8 mouse cellular contexts compared by ENCODE assay signal in genomic region chr15:31264827-31265226, GRCm38 (mm10). TPM values are rescaled to one million over a fixed set of nuclear protein-coding genes. Genes with fewer than 3 reads are reported as not detected.
A peak's percentile ranks its signal among the peaks of the same experiment; 100 is the strongest.
DNase-seq lines count a peak whose midpoint lies in the region; ATAC-seq and TF ChIP-seq lines count a peak whose summit lies in the region.

No protein-coding gene starts in this region.

- ATAC-seq in hindbrain, embryonic 14.5 days (ENCODE audit: low FRiP score): peak; percentile 90

- H3K36me3 ChIP-seq in MEL (ENCODE audit: control insufficient read depth in 1 of 2, insufficient read depth in 2 of 2, low read length in 2 of 2): no peaks in the 10 kb centered on the region
- H3K36me3 ChIP-seq in hindbrain, embryonic 14.5 days (replicated peaks; ENCODE audit: control insufficient read depth, insufficient read depth): no peaks in the 10 kb centered on the region

- no peak overlapping the region for H3K4me3 ChIP-seq in MEL (ENCODE audit: control insufficient read depth in 1 of 2, insufficient read depth in 1 of 2, low read depth in 2 of 2, low read length in 2 of 2)
- H3K4me3 ChIP-seq in hindbrain, embryonic 14.5 days (replicated peaks; ENCODE audit: low read length): no peak overlapping the region

- H3K27ac ChIP-seq in MEL (ENCODE audit: control insufficient read depth, low read depth, low read length): no peak overlapping the region
- no peak overlapping the region for H3K27ac ChIP-seq in hindbrain, embryonic 14.5 days

- peak; percentile 57 for DNase-seq in MEL (ENCODE audit: low read depth, low spot score)
- peak; percentile 66 for DNase-seq in cerebellum, adult 9-10 months
- DNase-seq in frontal cortex, postnatal 14 days (ENCODE audit: low spot score in 2 of 2): peak; percentile 73 to 85
- DNase-seq in hindbrain, embryonic 14.5 days (ENCODE audit: low spot score): peak; percentile 87
- DNase-seq in layer of hippocampus, postnatal 36 days: peak; percentile 84 to 85
- peak; percentile 68 for DNase-seq in lung, postnatal 25 days (ENCODE audit: low spot score)
- DNase-seq in retina, postnatal 7 days (ENCODE audit: low read depth, low spot score): peak; percentile 70
- DNase-seq in thymus, postnatal 4 days: peak; percentile 85

- peak; percentile 74 for TF ChIP-seq RAD21 in MEL (IDR thresholded peaks at IDR 0.05; ENCODE audit: low read depth, low read length)

- peak; percentile 34 to 82 (median 75) for TF ChIP-seq CTCF in MEL (IDR thresholded peaks at IDR 0.05 in 2 of 3, conservative IDR thresholded peaks at IDR 0.05 in 1 of 3; ENCODE audit: control insufficient read depth in 1 of 3, insufficient read depth in 1 of 3, low read depth in 2 of 3, low read length in 3 of 3, poor library complexity in 1 of 3, severe bottlenecking in 1 of 3)

- no peak overlapping the region for H3K4me2 ChIP-seq in hindbrain, embryonic 14.5 days (replicated peaks)

- no peaks in the 10 kb centered on the region for H3K9me3 ChIP-seq in MEL (replicated peaks; ENCODE audit: insufficient read depth, low read length)
- no peaks in the 10 kb centered on the region for H3K9me3 ChIP-seq in hindbrain, embryonic 14.5 days (ENCODE audit: control insufficient read depth, low read length)

- no peak overlapping the region for H3K9ac ChIP-seq in MEL (ENCODE audit: control insufficient read depth, low read depth, low read length, poor library complexity, severe bottlenecking)
- H3K9ac ChIP-seq in hindbrain, embryonic 14.5 days: no peak overlapping the region

- no peaks in the 10 kb centered on the region for H3K27me3 ChIP-seq in MEL (ENCODE audit: control insufficient read depth in 1 of 2, insufficient read depth in 2 of 2, low read length in 2 of 2)
- H3K27me3 ChIP-seq in hindbrain, embryonic 14.5 days (ENCODE audit: control insufficient read depth, insufficient read depth, low read length): no peaks in the 10 kb centered on the region

- H3K4me1 ChIP-seq in MEL (ENCODE audit: control insufficient read depth in 1 of 2, insufficient read depth in 2 of 2, low read length in 2 of 2): 0 out of 4 replicates have a peak, but pooled peaks cover 0 to 5% of the 10 kb centered on the region in 2 experiments
- no peaks in the 10 kb centered on the region for H3K4me1 ChIP-seq in hindbrain, embryonic 14.5 days (replicated peaks; ENCODE audit: control insufficient read depth, insufficient read depth, low read length)

- no peaks in the 10 kb centered on the region for H3K79me2 ChIP-seq in MEL (ENCODE audit: control insufficient read depth, insufficient read depth, low read length, poor library complexity)

- no peak for TF ChIP-seq EP300 in MEL (IDR thresholded peaks at IDR 0.05; ENCODE audit: low read depth in 1 of 2, low read length in 2 of 2)

- WGBS in hindbrain, embryonic 14.5 days: 25% methylated on average over 6 of the region's 6 CpGs

- no peak for TF ChIP-seq POLR2A in MEL (IDR thresholded peaks at IDR 0.05; ENCODE audit: control insufficient read depth in 1 of 2, insufficient read depth in 1 of 2, low read depth in 1 of 2, low read length in 2 of 2, poor library complexity in 1 of 2)

TF ChIP-seq in MEL, 35 proteins besides CTCF, POLR2A, EP300 and RAD21:
- no peak for TF ChIP-seq ZMIZ1 (IDR thresholded peaks at IDR 0.05; ENCODE audit: low read depth, low read length)
- TF ChIP-seq BHLHE40 (IDR thresholded peaks at IDR 0.05; ENCODE audit: borderline replicate concordance, low read depth, low read length): no peak
- peak; percentile 40; the same call in 1 of the 2 replicates for TF ChIP-seq ZC3H11A (IDR thresholded peaks at IDR 0.05; ENCODE audit: low read depth, low read length)
- no peak for TF ChIP-seq ELF1 (IDR thresholded peaks at IDR 0.05; ENCODE audit: low read depth, low read length)
- TF ChIP-seq SMC3 (IDR thresholded peaks at IDR 0.05; ENCODE audit: low read depth, low read length): peak; percentile 78

RNA-seq across cellular contexts. Expression of gene Dap, which starts 40.7 kb away (rescaled TPM):
- total RNA-seq in MEL (2012; rRNA removed): 17.8 and 18.0 TPM in 2 replicates
- 10 to 100 TPM in 1 of 2 experiments, not detected in 1; 72.6 TPM for polyA plus RNA-seq in MEL (2012; ENCODE audit: insufficient read depth in 1 of 2, insufficient read length in 2 of 2, low read depth in 1 of 2, low replicate concordance in 2 of 2, missing spikeins in 1 of 2)
- 25.4 and 36.2 TPM in 2 replicates for polyA plus RNA-seq in hindbrain, embryonic 14.5 days (2014; fragmentation: Nextera tagmentation; extraction: Ambion mirVana)
- total RNA-seq in layer of hippocampus, postnatal 36 days (2021): 1 to 10 TPM; 6.5 to 7.4 TPM
